Mouse (Mus musculus): Measurements from ENCODE around the gene Urad.

The Urad gene

GRCm38 (mm10) chr5:147325931-147326330 lies 3.7 kb upstream of the Urad start:
- no peak for DNase-seq (ENCODE audit: low read depth in 1 of 2, low spot score in 2 of 2)

DNA sequence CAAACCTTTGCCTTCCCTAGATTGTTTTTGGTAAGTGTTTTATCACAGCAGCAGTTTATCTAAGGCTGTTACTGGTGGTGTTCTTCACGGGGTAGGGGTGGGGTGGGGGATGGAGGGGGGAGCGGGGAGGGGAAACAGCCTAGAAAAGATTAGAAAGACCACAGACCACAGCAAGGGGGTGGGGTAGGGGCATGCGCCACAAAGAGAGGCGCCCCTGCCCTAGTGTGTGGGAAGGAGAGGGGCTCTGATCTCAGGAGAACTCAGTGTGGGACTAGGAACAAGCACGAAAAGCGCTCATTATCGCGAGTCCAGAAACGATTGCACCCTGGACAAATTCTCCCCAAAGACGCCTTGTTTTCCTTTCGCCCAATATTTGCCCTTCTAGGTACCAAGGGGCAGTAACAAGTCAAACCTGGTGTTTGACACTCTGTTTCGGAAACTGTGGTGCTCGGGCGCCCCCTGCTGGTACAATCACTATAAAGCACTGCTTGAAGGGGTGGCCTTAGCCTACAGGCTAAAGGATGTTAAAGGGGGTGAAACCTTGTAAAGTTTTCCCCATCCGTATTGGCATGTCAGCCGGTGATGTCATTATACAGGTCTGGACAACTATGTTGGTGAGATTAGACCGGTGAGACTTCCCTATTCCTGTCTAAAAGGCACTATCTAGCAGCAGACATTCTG lies 1.1 kb upstream of the Urad start:
- peak in 1 of 2 experiments; percentile 65 for DNase-seq (ENCODE audit: low read depth in 1 of 2, low spot score in 2 of 2)

DNA sequence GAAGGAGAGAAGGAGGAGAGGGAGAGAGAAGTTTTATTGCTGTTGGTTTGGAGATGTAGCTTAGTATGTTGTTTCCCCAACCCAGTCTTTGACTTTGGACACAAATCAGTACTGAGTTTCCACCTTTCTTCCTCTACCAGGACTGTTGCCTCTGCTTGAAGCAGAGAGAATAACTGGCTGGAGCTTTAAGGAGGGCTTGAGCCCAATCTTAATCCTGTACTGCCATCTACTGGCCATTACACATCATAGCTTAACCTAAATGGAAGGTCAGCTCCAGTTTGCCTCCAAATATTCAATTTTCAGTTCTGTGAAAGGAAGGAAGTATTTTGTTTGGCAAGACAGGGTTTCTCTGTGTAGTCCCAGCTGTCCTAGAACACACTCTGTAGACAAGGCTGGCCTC lies 2.6 kb downstream of the Urad start:
- DNase-seq (ENCODE audit: low read depth in 1 of 2, low spot score in 2 of 2): no peak

- DNase-seq (ENCODE audit: low read depth in 1 of 2, low spot score in 2 of 2): no peak
Measured at GRCm38 (mm10) chr5:147317991-147318390, 4.2 kb downstream of the Urad start.

GRCm38 (mm10) chr5:147317321-147317720 lies 4.9 kb downstream of the Urad start:
- no peak for DNase-seq (ENCODE audit: low read depth in 1 of 2, low spot score in 2 of 2)

DNA sequence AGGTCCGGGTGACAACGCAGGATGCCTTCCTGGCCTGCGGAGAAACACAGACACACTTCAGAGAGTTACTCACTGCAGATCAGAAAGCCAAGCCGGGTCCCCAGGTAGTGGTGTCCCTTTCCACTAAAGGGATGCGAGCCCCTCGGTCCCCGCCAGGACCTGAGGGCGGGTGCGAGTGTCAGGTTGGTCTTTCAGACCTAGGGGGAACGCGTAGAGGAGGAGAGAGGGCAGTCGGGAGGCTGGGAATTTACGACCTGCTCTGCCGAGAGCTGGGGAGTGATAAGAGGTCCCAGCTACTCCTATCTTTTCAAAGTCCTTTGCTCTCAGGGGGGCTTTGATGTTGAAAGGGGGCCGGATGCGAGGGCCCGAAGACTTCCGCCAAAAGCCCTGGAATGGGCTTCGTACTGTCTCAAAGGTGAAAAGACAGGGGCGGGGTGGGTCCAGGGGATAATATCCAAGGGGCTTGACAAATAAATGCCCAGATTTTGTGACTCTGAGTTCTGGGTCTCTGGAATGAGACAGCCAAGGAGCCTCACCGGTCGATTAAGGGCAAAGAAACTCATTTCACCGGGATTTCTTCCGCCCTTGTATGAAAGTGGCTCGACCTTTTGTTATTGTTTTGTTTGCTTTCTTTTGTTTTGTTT lies 6.7 kb downstream of the Urad start:
- DNase-seq (ENCODE audit: low read depth in 1 of 2, low spot score in 2 of 2): no peak

GRCm38 (mm10) chr5:147314646-147315431 lies 7.4 kb downstream of the Urad start:
- no peak for DNase-seq (ENCODE audit: low read depth in 1 of 2, low spot score in 2 of 2)

GRCm38 (mm10) chr5:147312830-147313685 lies 9.2 kb downstream of the Urad start:
- DNase-seq (ENCODE audit: low read depth in 1 of 2, low spot score in 2 of 2): no peak

GRCm38 (mm10) chr5:147309786-147310185 lies 12.5 kb downstream of the Urad start:
- DNase-seq (ENCODE audit: low read depth in 1 of 2, low spot score in 2 of 2): no peak

GRCm38 (mm10) chr5:147308451-147308850 lies 13.8 kb downstream of the Urad start:
- DNase-seq (ENCODE audit: low read depth in 1 of 2, low spot score in 2 of 2): no peak

GRCm38 (mm10) chr5:147307398-147307785 lies 14.8 kb downstream of the Urad start:
- DNase-seq (ENCODE audit: low read depth in 1 of 2, low spot score in 2 of 2): no peak

- no peak for DNase-seq (ENCODE audit: low read depth in 1 of 2, low spot score in 2 of 2)
Measured at GRCm38 (mm10) chr5:147306638-147307397, 15.4 kb downstream of the Urad start, which contains the start of gene Cdx2. Gene Cdx2, minus strand, starts transcription at chr5:147307270.

DNA sequence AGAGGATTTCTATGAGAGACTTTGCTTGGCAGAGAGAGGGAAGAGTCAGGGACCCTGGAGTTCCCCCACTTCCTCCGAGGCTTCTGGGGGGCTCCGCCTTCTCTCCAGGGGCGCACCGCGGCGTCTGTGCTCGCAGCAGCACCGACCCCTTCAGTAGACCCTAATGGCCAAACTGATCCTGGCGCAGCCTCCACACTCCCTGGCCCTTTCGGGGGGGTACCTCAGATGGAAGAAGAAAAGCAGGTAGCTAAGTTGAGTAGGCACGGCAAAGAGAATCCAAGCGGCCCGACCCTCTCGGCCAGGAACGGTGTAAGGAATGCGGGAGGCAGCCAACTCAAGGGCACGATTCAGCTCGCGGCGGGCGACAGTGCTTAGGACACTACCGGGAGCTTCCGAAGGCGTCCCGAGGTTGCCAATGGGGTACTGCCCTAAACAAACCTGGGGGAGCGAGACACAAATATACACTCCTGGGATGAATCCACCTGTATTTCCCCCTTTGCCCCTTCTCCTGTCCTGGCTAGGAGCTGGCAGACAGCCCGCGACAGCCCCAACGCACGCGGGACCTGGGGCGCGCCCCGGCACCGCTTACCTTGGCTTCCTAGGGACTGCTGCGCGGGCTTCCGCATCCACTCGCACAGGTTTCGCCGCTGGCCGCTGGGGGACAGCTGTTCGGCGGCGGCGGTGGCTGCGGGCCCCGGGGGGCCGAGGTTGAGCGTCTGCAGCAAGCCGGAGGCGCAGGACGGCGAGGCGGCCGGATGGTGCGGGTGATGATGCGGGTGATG lies 16.2 kb downstream of the Urad start:
- DNase-seq (ENCODE audit: low read depth in 1 of 2, low spot score in 2 of 2): no peak

- no peak for DNase-seq (ENCODE audit: low read depth in 1 of 2, low spot score in 2 of 2)
Measured at GRCm38 (mm10) chr5:147305166-147305565, 17.1 kb downstream of the Urad start.

- no peak for DNase-seq (ENCODE audit: low read depth in 1 of 2, low spot score in 2 of 2)
Measured at GRCm38 (mm10) chr5:147304276-147305155, 17.7 kb downstream of the Urad start.

DNA sequence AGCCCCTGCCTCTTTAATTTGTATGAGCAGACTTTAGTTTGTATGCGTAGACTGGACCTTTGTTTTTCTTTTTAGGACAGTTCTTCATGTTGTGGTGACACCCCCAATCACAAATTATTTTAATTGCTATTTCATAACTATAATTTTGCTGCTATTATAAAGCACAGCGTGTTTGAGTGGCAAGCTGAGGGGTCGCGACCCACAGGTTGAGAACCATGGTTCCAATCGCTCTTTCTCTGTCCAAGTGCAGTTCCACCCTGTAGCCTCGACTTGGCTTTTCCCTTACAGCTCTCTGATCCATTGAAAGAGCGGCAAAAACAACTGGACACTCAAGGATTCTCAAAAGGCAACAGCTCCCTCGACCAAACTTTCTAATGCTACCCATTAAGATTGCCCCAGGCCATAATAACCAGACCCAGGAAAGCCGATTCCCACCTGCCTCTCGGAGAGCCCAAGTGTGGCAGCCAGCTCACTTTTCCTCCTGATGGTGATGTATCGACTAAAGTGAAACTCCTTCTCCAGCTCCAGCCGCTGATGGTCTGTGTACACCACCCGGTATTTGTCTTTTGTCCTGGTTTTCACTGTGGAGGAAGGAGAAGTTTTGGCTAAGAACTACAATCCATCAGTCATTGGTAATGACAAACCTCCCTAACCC lies 19.4 kb downstream of the Urad start:
- DNase-seq (ENCODE audit: low read depth in 1 of 2, low spot score in 2 of 2): no peak

DNA sequence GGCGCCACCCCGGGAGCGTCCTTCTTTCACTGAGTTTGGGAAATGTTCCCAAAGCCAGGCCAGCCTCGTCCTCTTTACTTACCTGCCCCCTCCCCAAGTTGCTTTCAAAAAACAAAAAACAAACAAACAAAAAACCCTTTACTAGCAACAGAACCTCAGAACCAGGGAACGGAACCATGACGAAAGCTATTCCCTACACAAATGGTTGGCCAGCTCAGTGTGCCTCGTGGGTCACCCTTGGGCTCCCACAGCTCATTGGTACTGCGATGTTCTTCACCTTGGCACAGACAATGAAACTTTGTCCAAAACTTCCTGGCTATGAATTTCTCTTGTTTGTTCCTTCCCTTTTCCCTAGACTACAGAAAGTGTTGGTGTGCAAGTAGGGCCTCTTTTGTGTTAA lies 20.1 kb downstream of the Urad start:
- DNase-seq (ENCODE audit: low read depth in 1 of 2, low spot score in 2 of 2): no peak

DNA sequence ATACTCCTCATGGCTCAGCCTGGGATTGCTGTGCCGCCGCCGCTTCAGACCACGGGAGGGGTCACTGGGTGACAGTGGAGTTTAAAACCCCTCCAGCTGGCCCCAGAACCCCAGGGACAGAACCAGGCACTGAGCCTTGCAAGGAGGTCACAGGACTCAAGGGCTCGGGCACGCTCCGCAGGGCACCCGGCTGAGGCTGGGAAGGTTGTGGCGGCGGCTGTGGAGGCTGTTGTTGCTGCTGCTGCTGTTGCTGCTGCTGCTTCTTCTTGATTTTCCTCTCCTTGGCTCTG lies 20.5 kb downstream of the Urad start:
- DNase-seq (ENCODE audit: low read depth in 1 of 2, low spot score in 2 of 2): no peak

Measured in monocyte, adult 2 months (primary cell).